Mouse (Mus musculus) kidney, adult 8-10 months (tissue): ENCODE data around the gene Phxr2.

ENCODE experiments used
- DNase-seq, 2 experiments: peaks; one replicate each; pipeline ENCODE4 v3.0.0; 2022

The Phxr2 gene

GRCm38 (mm10) chr10:99132189-99132588, 6.1 kb upstream of the Phxr2 start:
- no peak for DNase-seq

- DNase-seq = no peak
These were observed 5.2 kb upstream of the Phxr2 start for GRCm38 (mm10) chr10:99131298-99131697.

- no peak for DNase-seq
These were observed 4.5 kb upstream of the Phxr2 start for GRCm38 (mm10) chr10:99130611-99131010.

DNA sequence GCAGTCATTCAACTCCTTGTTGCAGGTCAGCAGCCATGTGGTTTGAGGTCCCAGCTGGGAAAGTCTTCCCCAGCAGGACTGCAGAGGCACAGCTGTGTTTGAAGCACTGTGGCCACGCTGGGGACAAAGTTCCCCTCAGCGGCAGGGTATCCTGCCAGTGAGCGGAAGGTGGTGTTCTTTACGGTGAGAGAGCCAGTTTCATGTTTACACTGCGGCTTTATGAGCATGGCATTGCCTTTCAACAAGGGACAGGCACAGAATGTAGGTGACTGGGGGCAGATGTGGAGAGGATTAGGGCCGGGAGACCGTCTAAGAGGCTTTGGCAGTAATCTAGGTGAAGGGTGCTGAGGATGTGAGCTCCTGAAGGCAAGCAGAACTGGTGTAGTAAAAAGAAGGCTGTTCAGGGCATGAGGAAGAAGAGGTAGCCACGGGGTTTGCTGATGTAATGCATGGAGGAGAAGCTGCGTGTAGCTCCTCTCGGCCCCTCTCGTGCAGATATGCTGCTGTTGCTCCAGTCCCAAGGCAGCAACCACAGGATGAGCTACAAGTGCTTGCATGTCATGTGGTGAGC, 1.7 kb upstream of the Phxr2 start:
- DNase-seq = no peak

DNA sequence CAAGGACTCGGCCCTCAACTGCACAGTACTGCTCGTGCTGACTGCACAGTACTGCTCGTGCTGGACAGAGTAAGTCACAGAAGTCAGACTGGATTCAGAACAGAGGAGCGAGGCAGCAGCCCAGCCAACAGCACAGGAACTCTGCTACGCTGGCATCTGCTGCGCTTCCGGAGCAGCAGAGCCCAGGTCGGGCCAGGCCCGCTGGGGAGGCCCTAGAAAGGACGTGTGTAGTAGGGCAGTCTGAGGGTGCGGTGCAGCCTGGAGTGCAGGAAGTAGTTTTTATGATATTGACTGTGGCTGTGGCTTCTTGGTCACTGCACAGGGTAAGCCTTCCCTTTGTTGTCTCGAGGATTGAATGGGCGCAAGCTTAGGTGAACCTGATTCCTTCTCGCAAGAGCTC, 829 bp upstream of the Phxr2 start:
- DNase-seq = no peak

- no peak for DNase-seq
These were observed 6.7 kb downstream of the Phxr2 start for GRCm38 (mm10) chr10:99119471-99119870.

DNA sequence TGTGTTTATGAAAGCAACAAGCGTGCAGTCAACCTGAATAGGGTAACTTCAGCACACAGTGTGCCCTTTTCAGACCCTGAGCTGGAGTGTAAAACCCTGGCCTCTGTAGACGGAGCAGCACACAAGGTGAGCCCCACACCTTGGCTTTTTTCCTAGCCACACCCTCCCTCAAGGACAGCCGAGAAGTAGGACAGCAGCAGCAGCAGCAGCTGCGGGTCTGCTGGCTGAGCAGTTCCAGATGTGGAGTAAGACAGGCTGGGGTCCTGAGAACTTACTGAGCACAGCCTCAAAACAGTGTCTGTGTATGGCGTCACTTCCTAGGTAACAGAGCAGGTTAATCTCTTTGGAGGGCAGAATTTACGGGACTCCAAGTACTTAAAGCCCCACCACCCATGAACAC, 7.4 kb downstream of the Phxr2 start:
- no peak for DNase-seq

DNA sequence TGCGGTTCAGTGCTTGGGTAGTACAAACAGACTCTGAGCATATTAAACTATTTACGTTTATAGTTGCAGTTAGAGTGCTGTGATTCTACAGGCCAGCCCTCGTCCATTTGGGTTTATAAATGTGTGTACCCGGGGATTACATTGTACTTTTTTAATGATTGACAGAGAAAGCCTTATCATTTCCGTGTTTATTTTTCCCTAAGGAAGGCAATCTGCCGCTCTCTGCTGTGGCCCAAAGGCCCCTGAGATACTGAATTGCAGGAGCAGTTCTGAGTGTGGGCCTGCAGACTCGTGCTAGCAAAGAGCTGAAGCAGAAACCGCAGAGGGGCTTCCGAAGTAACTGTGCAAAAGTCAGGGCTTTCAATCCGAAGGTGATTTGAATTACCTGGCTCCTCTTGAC, 8.2 kb downstream of the Phxr2 start:
- DNase-seq = no peak

- no peak for DNase-seq
These were observed 9.2 kb downstream of the Phxr2 start for GRCm38 (mm10) chr10:99116650-99117615.

DNA sequence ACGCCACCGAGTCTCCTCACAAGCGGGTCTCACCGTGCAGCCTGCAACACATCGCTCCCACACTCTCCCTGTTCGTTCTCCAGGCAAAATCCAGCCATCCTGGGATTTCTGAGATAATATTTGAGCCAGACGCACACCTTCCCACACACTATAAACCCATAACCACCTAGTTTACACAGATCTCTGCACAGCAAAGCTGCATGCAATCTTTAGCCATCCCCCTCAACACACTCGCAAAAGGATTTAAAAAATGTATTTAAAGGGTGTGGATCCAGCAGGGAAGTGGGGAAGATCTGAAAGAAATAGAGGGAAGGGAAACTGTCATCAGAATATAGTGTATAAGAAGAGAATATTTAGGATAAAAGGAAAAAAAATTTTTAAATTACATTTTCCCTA, 9.9 kb downstream of the Phxr2 start:
- no peak for DNase-seq

GRCm38 (mm10) chr10:99115471-99116236, 10.5 kb downstream of the Phxr2 start:
- DNase-seq = no peak

DNA sequence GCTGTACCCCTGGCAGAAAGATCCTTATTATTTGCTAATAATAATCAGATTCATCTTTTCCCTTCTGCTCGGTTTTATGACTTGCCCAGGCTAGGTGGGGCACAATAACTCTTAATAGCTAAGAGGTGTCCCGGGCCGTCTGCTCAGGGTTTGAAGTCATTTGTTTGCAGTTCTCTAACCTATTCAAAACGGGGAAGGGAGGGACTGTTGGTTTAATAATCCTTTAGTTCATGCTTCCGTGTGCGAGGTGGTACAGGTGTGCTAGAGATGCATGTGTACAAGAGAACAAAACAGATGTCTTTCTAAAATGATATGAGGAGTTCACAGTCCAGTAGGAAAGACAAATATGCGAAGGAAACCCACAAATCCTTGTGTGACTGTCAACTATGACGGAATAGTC, 11.8 kb downstream of the Phxr2 start:
- no peak for DNase-seq

DNA sequence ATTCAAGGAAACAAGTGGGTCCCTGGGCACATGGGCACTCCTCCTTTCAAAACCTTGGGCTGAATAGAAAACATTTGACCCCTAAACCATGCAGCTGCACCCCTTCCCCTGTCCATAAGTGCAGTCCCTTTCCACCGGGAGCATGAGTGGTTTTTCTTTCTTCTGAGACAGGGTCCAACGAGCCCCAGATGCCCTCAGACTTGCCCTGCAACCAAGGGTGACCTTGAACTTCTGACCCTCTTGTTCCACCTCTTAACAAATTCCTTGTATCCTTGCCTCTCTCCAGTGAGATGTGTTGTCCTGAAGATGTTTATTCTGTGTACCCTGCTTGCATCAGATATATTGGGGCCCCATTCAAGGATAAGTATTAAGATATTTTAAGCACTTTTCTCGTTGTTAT, 12.6 kb downstream of the Phxr2 start:
- DNase-seq = no peak

GRCm38 (mm10) chr10:99108431-99108982, 17.6 kb downstream of the Phxr2 start:
- DNase-seq = no peak

DNA sequence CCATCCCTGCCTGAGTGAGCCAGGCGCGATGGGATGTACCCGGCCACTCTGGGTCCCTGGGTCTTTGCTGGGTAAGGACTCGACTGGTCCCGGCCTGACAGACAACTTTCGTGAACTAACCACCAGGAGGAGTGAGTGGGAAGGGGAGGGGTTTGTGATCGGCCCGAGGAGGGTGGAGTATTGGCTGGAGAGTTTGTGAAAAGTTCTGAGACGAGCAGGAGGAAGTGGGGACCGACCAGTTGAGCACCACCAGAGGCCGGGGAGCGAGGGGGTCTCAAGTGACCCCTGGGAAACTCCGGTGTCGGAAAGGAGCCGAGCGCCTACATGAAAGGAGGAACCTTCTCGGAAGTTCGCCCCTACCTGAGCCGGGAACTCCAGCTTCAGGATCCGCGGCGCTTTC, 18.2 kb downstream of the Phxr2 start, which contains the start of gene Galnt4:
TSS of gene Galnt4 (plus strand) at position 196 of the 400 bp plus-strand sequence.
- peak; percentile 80 to 85 for DNase-seq

- DNase-seq = peak; percentile 73 to 79
These were observed 19.2 kb downstream of the Phxr2 start, which contains the start of gene Poc1b for GRCm38 (mm10) chr10:99106703-99107631. Gene Poc1b (plus strand): TSS chr10:99107036.

DNA sequence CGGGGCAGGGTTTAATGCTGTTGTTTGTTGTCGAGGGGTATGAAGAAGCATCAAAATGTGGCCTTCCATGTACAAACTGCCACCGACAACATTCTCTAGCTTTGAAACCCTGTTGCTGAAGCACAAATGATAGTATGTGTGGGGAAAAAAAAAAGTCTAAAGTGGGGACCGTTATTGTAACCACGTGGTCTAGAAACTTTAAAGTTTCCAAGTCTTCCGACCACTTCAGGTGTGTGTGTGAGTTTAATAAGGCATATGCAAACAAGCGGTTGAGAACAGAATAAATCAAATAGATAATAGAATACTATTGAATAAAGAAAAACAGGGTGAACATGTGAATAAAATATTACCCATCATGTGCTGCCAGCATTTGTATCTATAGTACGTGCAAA, 19.8 kb downstream of the Phxr2 start:
- DNase-seq = no peak

DNA sequence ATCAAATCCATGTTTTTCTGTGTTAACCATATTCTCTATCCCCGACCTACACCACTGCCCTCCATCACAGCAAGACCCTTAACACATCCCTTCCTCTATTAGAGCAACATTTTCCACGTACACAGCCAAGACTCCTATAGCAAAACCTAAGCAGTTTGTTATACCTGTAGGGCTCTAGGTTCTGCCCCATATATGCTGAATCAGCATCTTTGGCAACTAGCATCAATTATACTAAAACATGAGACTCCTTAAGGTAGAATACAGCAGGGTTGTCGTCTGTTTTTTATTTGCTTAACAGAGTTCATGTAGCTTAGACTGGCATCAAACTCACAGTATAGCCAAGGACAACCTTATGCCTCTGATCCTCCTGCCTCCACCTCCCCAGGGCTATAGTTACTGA, 20.6 kb downstream of the Phxr2 start:
- DNase-seq = no peak

GRCm38 (mm10) chr10:99097374-99097773, 28.8 kb downstream of the Phxr2 start:
- peak in 1 of 2 experiments; percentile 41 for DNase-seq

DNA sequence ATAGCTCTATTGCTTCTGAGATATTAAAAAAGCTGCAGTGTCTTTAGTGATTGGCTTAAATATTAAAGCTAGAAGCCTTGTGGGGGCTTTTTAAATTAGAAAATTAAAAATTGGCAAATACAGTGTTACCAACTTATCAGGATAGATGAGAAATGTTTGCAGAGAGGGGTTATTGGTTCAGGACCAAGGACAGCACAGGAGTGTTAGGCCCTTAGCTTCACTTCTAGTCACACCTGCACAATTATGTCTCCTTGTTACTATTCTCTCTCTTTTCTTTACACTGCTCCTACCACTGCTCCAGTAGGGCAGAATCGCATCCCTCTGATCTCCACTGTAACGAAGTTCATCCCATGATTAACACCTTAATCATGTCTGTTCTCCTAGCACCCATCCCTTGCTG, 31.0 kb downstream of the Phxr2 start:
- no peak for DNase-seq

DNA sequence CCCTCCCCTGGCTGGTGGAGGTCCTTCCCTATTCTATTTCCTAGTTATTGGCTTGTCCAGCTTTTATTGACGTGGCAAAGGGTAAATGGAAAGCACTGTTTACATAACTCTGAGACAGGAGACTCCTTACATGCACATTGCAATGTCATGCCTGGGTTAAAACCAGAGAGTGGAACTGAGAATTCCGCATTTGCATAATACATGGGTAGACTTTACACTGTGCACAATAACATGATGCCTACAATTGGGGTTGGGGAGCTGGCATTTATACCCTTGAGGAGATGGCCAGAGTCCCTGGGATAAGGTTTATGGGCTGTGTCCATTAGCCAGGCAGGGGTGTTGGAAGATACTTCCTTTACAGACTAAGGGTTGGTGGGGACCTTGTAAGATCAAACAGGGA, 32.8 kb downstream of the Phxr2 start:
- no peak for DNase-seq

DNA sequence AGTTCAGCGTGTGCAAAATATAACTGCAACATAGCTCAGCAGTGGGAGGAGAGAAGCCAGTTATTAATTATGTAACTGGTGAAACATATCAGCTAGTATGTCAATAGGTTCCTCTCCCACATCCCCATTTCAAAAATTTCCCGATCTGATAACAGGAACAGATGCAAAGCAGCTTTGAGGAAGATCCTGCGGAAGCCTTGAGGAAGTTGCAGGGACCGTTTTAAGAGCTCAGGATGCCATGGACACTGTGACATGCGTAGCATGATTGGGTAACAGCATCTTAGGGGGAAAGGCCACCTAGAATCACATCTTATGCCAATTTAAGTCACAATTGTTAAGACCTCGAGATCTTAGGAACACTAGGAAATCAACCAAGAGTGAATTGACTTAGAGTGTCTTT, 36.2 kb downstream of the Phxr2 start:
- DNase-seq = no peak
